Mouse (Mus musculus) c-Kit-positive CD71-positive TER-119-negative erythroid progenitor cells, embryonic 14.5 days (primary cell): ENCODE data around the gene Mesd.
"Not testable (repeated sequence)": the region's sequence is repeated elsewhere in the genome, so short reads cannot be mapped to it uniquely, and the experiment has no call there.

Experiments
- DNase-seq: peaks from one replicate; pipeline ENCODE4 v3.0.0-alpha.2; 2013; ENCODE audit warnings: low read depth

The Mesd gene

GRCm38 (mm10) chr7:83878676-83879448 lies 5.4 kb upstream of the Mesd start:
- no peak for DNase-seq

DNA sequence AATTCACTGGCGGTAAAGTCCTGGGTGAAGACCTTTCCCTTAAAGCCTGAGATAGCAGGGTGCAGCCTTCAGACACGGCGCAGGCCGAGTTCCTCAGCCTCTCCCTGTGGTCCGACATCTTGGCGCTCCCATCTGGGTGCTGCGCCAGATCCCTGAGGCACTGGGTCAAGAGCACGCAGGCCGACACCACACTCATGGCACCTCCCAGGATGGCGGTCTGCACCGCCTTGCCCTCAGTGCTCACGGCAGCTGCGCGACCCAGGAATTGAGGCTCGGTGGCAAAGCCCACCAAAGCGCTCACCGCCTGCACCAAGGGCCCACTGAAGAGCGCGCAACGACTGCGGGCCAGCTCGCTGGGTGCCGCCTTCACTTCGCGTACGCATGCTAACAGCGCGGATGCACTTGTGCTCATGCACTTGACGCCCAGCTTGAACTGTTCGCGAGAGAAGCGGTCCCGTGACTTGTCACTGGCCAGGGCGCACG lies 2.1 kb upstream of the Mesd start:
- DNase-seq = no peak

GRCm38 (mm10) chr7:83882633-83883275 lies 1.5 kb upstream of the Mesd start:
- DNase-seq = no peak

- DNase-seq = no peak
Observed at GRCm38 (mm10) chr7:83883276-83884020, 818 bp upstream of the Mesd start.

- DNase-seq = peak; percentile 74
Observed at GRCm38 (mm10) chr7:83884921-83885532, 761 bp downstream of the Mesd start.

- DNase-seq = peak; percentile 69
Observed at GRCm38 (mm10) chr7:83885835-83886234, 1.6 kb downstream of the Mesd start.

DNA sequence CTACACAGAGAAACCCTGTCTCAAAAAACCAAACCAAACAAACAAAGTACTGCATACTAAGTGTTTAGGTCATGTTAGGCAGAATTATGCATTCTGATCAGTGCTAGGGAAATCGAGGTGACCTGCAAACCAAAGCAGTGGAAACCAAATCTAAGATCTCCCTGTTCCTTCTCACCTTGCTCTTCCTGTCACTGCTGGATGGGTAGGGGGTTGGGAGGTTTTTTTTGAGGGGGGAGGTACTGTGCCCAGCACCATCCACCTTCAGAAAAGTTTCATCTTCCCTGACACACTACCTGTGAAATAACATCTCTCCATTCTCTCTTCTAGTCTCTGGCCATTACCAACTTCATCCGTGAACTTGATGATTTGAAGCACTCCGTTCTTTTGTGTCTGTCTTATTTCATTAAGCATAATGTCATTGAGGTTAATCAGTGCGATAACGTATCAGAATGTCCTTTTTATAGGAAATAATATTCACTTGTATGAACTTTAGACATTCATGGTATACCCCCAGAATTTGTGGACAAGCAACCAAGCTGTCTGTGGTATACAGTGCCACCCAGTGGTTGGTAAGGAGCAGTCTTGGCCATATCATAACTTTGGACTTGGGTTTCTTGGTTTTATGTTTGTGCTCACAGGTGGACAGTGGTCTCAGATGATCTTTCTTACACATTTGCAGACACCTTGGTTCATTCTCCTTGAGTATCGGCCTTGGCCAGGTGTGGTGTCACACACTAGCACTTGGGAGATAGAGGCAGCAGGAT lies 2.3 kb downstream of the Mesd start:
- DNase-seq = no peak

DNA sequence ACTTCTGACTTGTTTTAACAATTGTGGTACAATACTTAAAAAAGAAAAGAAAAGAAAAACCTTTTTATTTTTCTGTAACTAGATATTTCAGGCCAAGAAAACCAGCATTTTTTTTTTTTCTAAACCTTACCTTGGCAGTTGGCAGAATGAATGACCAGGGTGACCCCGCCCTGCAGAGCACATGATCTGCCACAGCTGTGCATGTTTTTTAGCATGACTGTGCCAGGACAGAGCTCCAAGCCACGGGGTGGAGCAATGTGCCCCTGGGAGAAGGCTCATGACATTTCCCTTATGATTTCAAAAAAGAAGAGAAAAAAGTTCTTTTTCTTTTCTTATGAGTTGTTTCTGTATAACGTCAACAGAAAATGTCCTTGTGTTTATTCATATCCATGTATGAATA lies 5.1 kb downstream of the Mesd start:
- no peak for DNase-seq

DNA sequence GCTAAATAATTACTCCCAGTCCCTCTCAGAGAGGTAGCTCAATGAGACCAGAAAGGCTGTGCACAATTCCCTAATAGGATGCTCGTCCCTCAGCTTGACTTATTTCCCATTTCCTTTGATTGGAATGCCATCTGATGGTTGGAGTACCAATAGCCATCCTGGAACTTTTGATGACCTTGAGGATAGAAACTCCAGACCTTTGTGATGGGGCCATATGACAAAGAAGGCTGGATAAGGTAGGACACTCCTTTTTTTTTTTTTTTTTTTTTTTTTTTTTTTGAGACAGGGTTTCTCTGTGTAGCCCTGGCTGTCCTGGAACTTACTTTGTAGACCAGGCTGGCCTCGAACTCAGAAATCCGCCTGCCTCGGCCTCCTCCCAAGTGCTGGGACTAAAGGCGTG lies 5.7 kb downstream of the Mesd start:
- not testable (repeated sequence) for DNase-seq

DNA sequence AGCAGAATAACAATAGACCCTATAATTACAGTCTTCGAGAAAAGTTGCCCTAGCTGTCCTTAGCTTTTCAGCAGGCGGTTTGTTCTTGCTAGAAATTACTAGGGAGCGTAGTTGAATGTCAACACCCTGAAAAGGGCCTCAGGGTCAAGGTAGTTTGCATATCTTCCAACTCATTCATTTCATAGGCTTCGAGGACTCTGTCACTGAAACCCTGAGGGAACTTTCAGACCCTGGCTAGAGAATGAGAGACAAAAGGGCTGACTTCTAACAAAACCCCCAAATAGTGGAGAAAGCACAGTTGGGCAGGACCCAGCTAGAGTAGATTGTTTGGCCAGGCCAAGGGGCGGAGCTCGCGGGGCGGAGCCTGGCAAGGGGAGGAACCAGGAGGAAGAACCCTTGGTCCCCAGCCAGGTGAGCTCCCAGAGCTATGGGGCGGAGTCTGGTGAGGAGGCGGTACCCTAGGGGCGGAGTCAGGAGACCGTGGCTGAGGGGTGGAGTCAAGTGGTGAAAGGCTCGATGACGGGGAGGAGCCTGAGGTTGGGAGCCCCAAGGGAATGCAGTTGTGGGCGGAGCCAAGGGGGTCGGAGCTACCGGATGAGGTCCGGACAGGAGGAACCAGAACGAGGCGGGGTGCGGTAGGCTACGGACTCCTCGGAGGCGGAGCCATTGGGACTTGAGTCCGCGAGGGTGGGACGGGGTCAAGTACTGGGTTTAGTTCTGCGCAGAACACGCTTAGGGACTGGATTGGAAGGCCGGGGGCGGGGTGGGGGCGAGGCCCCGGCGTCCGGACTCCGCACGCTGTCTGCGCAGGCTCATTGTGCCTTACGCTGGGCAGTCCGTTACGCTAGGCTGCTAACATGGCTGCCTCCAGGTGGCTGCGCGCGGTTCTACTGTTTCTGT lies 7.4 kb downstream of the Mesd start:
- peak; percentile 100 for DNase-seq

DNA sequence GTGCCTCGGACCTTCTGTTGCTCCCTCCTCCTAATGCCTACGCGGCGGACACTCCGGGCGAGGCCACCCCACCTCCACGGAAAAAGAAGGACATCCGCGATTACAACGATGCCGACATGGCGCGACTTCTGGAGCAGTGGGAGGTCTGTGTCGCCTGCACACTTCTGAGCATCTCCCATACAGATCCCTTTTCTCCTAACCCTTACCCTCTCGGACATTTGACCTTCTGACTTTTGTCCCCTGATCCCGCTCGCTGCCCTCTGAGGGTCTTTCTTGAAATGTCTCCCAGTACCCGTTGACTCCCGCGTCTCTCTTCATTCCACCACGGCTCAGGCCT lies 8.0 kb downstream of the Mesd start:
- no peak for DNase-seq

DNA sequence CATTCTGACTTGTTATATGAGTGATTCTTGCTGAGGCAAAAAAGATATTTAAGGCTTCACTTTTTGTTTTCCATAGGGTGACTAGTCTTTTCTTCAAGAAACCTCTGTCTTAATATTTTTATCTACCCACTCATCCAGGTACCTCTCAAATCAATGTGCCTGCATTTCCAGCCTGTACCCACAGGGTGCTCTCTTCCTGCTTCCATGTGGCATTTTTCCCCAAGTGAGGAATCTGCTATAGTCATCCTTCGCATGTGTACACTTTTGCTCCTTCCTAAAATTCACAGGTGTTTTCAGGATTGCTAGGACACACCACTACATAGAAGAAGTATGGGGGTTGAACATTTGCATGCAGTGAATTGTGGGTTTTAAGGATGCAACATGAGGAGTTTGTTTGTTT lies 10.1 kb downstream of the Mesd start:
- DNase-seq = no peak

GRCm38 (mm10) chr7:83896077-83896740 lies 11.9 kb downstream of the Mesd start:
- DNase-seq = no peak

DNA sequence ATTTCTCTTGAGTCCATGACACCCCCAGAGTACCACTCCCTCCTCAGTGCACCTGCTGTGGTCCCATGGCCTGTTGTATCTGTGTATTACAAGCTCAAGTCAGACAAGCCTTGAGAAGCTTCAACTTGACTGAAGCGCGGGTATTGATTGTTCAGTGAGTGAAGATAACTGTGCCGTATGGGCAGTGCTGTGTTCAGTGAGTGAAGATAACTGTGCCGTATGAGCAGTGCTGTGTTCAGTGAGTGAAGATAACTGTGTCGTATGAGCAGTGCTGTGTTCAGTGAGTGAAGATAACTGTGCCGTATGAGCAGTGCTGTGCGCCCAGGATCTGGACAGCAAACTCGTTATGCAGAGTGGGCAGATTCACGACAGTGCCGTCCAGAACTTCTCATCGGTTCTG lies 14.0 kb downstream of the Mesd start:
- no peak for DNase-seq

DNA sequence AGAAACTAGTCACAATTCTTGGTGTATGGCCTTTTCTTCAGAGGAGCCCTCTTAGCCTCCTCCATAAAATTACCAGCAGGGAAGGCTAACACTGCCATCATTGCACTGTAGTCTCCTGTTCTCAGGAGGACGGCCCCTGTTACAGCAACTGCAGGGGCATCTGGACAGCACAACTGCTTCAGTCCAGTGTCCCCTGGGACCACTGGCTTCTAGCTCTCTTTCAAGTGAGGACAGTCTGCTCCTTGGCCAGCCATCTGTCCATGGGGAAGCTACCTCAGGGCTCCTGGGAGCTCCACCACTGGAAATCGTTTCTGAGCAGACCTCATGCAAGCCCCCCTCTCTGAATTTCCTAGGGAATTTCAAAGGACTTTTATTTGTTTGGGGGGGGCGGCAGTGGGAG lies 16.3 kb downstream of the Mesd start:
- no peak for DNase-seq

DNA sequence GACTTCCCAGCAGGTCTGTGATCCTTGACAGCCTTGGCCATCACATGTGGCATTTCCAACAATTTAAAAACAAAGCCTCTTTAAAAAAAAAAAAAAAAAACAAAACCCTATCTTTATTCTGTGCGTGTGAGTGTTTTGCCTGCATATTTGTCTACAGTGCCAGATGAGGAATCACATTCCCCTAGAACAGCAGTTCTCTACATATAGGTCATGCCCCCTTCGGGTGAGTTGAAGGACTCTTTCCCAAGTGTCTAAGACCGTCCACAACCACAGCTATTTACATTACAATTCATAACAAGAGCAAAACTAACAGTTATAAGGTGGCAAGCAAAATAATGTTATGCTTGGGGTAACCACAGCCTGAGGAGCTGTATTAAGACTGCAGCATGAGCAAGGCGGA lies 17.2 kb downstream of the Mesd start:
- DNase-seq = no peak

- no peak for DNase-seq
Observed at GRCm38 (mm10) chr7:83902296-83903145, 18.3 kb downstream of the Mesd start.

- DNase-seq = no peak
Observed at GRCm38 (mm10) chr7:83904831-83905230, 20.6 kb downstream of the Mesd start.

DNA sequence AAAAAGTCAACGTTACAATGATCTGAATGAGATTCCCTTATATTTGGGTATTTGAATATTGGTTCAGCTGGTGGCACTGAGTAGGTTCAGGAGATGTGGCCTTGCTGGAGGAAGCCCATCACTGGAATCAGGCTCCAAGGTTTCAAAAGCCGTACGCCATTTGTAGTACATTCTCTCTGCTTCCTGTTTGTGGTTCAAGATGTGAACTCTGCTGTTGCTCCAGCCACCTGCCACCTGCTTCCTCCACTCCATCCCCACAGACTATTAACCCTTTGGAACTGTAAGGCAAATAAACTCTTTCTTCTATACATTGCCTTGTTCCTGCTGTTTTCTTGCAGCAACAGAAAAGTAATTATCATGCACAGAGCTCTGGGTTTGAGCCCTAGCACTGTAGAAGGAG lies 27.6 kb downstream of the Mesd start:
- no peak for DNase-seq
